Mouse (Mus musculus) left cerebral cortex, adult 9 months (tissue): Measurements from ENCODE around the gene Lrg1.
A peak's percentile ranks its signal among the peaks of the same experiment; 100 is the strongest.

Experiments
- DNase-seq, 2 experiments: peaks; one replicate each; pipeline ENCODE4 v3.0.0; 2022; ENCODE audit warnings: low spot score in 2 of 2

The Lrg1 gene

GRCm38 (mm10) chr17:56074097-56074826, 47.5 kb downstream of the Lrg1 start:
- DNase-seq: peak in 1 of 2 experiments; percentile 67

DNA sequence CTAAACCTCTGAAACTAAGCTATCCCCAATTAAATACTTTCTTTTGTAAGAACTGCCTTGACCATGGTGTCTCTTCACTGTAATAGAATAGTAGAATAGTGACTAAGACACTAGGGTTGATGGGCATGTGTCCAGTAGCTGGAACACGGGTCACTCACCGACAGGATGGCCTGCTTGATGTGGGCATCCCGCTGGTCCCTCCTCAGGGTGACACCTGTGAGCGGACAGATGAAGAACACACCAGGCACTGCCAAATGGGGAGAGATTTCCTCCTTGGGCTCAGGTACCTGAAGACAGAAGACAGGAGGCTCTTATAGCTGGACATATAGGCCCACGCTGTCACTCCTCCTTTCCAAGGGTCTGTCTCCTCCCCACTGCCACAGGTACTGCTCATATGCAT, 49.6 kb downstream of the Lrg1 start:
- no peak for DNase-seq

DNA sequence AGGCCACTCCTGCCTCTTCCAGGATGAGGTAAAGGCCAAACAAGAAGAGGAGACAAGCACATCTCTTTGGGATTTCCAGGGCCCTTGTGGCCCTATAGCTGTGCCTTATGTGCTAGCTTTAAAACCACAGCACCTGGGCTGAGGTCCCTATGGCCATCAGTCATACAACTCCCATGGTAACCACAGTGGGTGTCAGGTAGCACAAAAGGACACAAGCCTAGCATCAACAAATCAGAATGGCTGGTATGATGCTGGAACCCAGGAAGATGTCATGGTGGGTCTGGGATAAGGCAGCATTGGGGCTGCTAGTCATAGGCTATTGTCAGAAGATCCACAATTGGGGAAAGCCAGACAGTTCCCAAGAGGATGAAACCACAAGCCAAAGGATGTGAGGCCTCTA, 50.7 kb downstream of the Lrg1 start:
- no peak for DNase-seq
